22 mouse cellular contexts compared by ENCODE assay signal in genomic region chr14:11704871-11705270, GRCm38 (mm10).
DNase-seq lines count a peak whose midpoint lies in the region; ATAC-seq lines count a peak whose summit lies in the region.
"Had no signal": no experiment of that assay in that cellular context is flagged by ENCODE, and none has a peak within 500 bp of the region (broad histone marks: within the 10 kb centered on the region; RNA-seq: fewer than 3 reads in every experiment).

No protein-coding gene starts in this region.

- no peaks in the 10 kb centered on the region for H3K36me3 ChIP-seq in limb, embryonic 11.5 days (ENCODE audit: control insufficient read depth, insufficient read depth, low read length)
- no peaks in the 10 kb centered on the region for H3K36me3 ChIP-seq in kidney, embryonic 14.5 days (ENCODE audit: control insufficient read depth, insufficient read depth, low read length)
- H3K36me3 ChIP-seq: embryonic facial prominence, embryonic 12.5 days; limb, embryonic 15.5 days; neural tube, embryonic 15.5 days had no signal

- H3K27ac ChIP-seq in limb, embryonic 11.5 days (replicated peaks; ENCODE audit: low read depth, low read length) = 0 out of 2 replicates have a peak overlapping the region, but pooled peaks have one; percentile 42
- no peak overlapping the region for H3K27ac ChIP-seq in kidney, embryonic 14.5 days (ENCODE audit: low read depth, low read length)
- H3K27ac ChIP-seq: embryonic facial prominence, embryonic 12.5 days; left cerebral cortex, adult 2 months; limb, embryonic 15.5 days; neural tube, embryonic 15.5 days had no signal

- WGBS in limb, embryonic 11.5 days = 11% methylated on average over 2 of the region's 2 CpGs
- WGBS in kidney, embryonic 14.5 days = 60% methylated on average over 2 of the region's 2 CpGs

- H3K4me1 ChIP-seq in limb, embryonic 11.5 days (ENCODE audit: control insufficient read depth, insufficient read depth, low read length) = peaks cover 25% of the 10 kb centered on the region
- no peaks in the 10 kb centered on the region; the same call in 1 of the 2 replicates for H3K4me1 ChIP-seq in kidney, embryonic 14.5 days (ENCODE audit: control insufficient read depth, insufficient read depth, low read length)

- no peaks in the 10 kb centered on the region for H3K9me3 ChIP-seq in limb, embryonic 11.5 days (ENCODE audit: control insufficient read depth, low read length)
- H3K9me3 ChIP-seq in kidney, embryonic 14.5 days (ENCODE audit: control insufficient read depth, low read length) = no peaks in the 10 kb centered on the region
- H3K9me3 ChIP-seq: embryonic facial prominence, embryonic 12.5 days; limb, embryonic 15.5 days; neural tube, embryonic 15.5 days had no signal

- no peak overlapping the region for H3K4me2 ChIP-seq in limb, embryonic 11.5 days (ENCODE audit: low read depth, severe bottlenecking)
- no peak overlapping the region for H3K4me2 ChIP-seq in kidney, embryonic 14.5 days (replicated peaks; ENCODE audit: low read depth, low read length)
- H3K4me2 ChIP-seq: embryonic facial prominence, embryonic 12.5 days; limb, embryonic 15.5 days; neural tube, embryonic 15.5 days had no signal

- no peak overlapping the region for H3K4me3 ChIP-seq in limb, embryonic 11.5 days (ENCODE audit: low read depth, low read length)
- H3K4me3 ChIP-seq in kidney, embryonic 14.5 days (ENCODE audit: low read length) = no peak overlapping the region
- H3K4me3 ChIP-seq: embryonic facial prominence, embryonic 12.5 days; left cerebral cortex, adult 2 months; limb, embryonic 15.5 days; neural tube, embryonic 15.5 days had no signal

- DNase-seq in gastrocnemius, postnatal 10 days = peak; percentile 14
- DNase-seq in gastrocnemius, adult 18-20 months (ENCODE audit: low spot score) = no peak
- DNase-seq in layer of hippocampus, postnatal 36 days = peak; percentile 13 to 20
- DNase-seq in layer of hippocampus, adult 9-10 months (ENCODE audit: low spot score) = no peak
- DNase-seq in R1 (ENCODE audit: low read depth, low spot score) = peak; percentile 55
- peak; percentile 31 for DNase-seq in limb, embryonic 11.5 days (ENCODE audit: low spot score)
- DNase-seq: adrenal gland, postnatal 36 days; B cell, adult 2 months; cerebellum, adult 9-10 months; gastrocnemius, postnatal 25 days; kidney, adult 9 months; liver, postnatal 0 days; lung, postnatal 14 days; right cerebral cortex, adult 18-20 months; thymus, adult 18-20 months had no signal

- no peak for ATAC-seq in limb, embryonic 11.5 days (ENCODE audit: insufficient number of reproducible peaks, low FRiP score, low TSS enrichment, low read depth)
- ATAC-seq in kidney, embryonic 14.5 days (ENCODE audit: low FRiP score, low TSS enrichment) = no peak
- ATAC-seq: inflammation-experienced regulatory T-cells, adult 6 months; liver, postnatal 0 days; Patski had no signal

- no peaks in the 10 kb centered on the region for H3K27me3 ChIP-seq in limb, embryonic 11.5 days (ENCODE audit: control insufficient read depth, insufficient read depth, low read length)
- H3K27me3 ChIP-seq in kidney, embryonic 14.5 days (ENCODE audit: control insufficient read depth, insufficient read depth, low read length) = no peaks in the 10 kb centered on the region
- H3K27me3 ChIP-seq: embryonic facial prominence, embryonic 12.5 days; limb, embryonic 15.5 days; neural tube, embryonic 15.5 days; Patski had no signal

- H3K9ac ChIP-seq in limb, embryonic 11.5 days (ENCODE audit: low read length) = no peak overlapping the region
- H3K9ac ChIP-seq in kidney, embryonic 14.5 days (ENCODE audit: low read depth, low read length) = no peak overlapping the region
- H3K9ac ChIP-seq: embryonic facial prominence, embryonic 12.5 days; limb, embryonic 15.5 days; liver, postnatal 0 days; neural tube, embryonic 15.5 days had no signal

Comparison
In these comparisons a context has a peak if more than half of its experiments do, and no peak if none do; other contexts are left out.
1. DNase-seq: peak in gastrocnemius, postnatal 10 days (single experiment), layer of hippocampus, postnatal 36 days (2 of 2), R1 (single experiment) and limb, embryonic 11.5 days (single experiment); none in gastrocnemius, adult 18-20 months (single experiment) and layer of hippocampus, adult 9-10 months (single experiment).